Mouse (Mus musculus) stomach, postnatal 0 days (tissue): Measurements from ENCODE around the gene Olfr68.
"Not testable (repeated sequence)": the region's sequence is repeated elsewhere in the genome, so short reads cannot be mapped to it uniquely, and the experiment has no call there.

ENCODE experiments used
- CTCF ChIP-seq: IDR thresholded peaks from 2 replicates; pipeline ENCODE4 v1.5.1; 2016; ENCODE audit warnings: antibody characterized with exemption, low read depth, mild to moderate bottlenecking, moderate library complexity
- EP300 ChIP-seq: optimal IDR thresholded peaks from 2 replicates; pipeline ENCODE3; 2016; ENCODE audit warnings: antibody characterized with exemption

- not testable (repeated sequence) for TF ChIP-seq CTCF, EP300
These were observed 35.6 kb upstream of the Olfr68 start for GRCm38 (mm10) chr7:103815085-103815484.
